Mouse (Mus musculus) layer of hippocampus, adult 2 months (tissue): ENCODE measurements at regions not wholly inside any gene's neighbourhood (a gene's known extent, or its start where the extent isn't known, plus 50 kb on each side); places are given as distances from the start of the nearest gene placed in this dataset.
A peak's percentile ranks its signal among the peaks of the same experiment; 100 is the strongest.

Source experiments
- DNase-seq, 2 experiments: peaks; one replicate each; pipeline ENCODE4 v3.0.0; 2022; ENCODE audit warnings: low spot score in 2 of 2
- H3K27ac ChIP-seq: fragments of 200-600 bp; 2 replicates; pipeline ENCODE4 v1.8.1; 2022
- H3K4me3 ChIP-seq: fragments of 200-600 bp; 2 replicates; pipeline ENCODE4 v1.8.1; 2022; ENCODE audit warnings: mild to moderate bottlenecking
- CTCF ChIP-seq: fragments of 200-600 bp; conservative IDR thresholded peaks from 2 replicates; pipeline ENCODE4 v1.8.1; 2022; ENCODE audit warnings: antibody characterized with exemption, mild to moderate bottlenecking, moderate library complexity

- Histone ChIP-seq H3K4me3 (no peak overlapping the region), H3K27ac (no peak overlapping the region)
- DNase-seq, result no peak
- no peak for TF ChIP-seq CTCF
These were observed 54.9 kb upstream of the Gpc3 start for GRCm38 (mm10) chrX:52668679-52669078.

DNA sequence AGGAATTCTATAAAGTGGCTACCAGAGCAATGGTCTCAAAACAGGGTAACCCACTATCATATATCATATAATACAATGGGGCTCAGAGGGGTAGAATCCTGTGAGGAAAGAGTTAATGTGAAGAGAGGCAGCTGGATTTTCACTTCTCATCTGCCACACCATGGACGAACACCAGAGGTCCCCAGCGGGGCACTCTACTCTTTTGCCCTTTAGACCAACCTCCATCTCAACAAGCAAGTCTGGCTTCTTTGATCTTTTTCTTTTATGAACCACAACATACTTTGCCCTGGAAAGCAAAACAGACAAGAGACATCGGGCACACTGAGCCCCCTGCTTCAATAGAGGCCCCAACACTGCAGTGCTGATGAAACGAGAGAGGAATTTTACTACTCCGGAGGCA, 65.3 kb upstream of the Gpc3 start:
- Histone ChIP-seq H3K27ac (no peak overlapping the region), H3K4me3 (no peak overlapping the region)
- no peak for DNase-seq
- peak; percentile 66 for TF ChIP-seq CTCF

DNA sequence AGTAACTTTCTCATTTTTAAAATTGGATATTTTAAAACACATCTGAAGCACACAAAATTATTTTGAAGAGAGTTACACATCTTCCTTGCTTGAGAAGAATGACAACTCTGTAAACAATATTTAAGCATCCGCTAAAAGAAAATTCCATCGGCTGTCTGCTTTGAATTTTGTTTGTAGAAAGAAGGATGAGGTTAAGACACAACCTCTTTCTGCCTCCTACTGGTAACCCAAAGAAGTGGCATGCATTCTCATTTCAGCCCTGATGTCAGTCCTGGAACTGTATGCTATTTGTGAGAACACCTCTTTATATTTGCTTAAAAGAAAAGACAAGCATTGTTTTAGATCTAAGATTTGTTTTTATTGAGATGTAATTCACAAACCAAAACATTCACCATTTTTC, 80.6 kb upstream of the Gpc3 start:
- TF ChIP-seq CTCF, result peak; percentile 72
- no peak overlapping the region for H3K4me3 ChIP-seq
- no peak overlapping the region for H3K27ac ChIP-seq
- DNase-seq, result no peak

DNA sequence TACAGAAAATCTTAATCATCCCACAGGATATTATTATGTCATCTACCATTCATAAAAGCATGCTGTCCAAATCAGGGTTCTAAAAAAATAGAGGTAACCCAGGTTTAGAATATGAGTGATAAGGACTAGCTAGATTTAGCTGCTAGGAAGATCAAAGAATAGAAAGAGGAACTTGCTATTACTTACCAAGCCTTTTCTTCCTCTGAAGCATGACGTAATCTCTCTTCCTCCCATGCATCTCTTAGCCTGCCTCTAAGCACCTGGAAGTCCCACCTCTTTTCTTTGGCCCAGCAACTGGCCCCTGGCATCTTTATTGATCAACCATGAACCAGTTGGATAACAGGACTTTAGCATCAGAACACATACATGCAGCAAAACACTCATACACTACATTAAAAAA, 85.9 kb upstream of the Gpc3 start:
- Histone ChIP-seq H3K4me3 (no peak overlapping the region), H3K27ac (no peak overlapping the region)
- TF ChIP-seq CTCF, result no peak
- DNase-seq, result no peak

- DNase-seq, result no peak
- TF ChIP-seq CTCF, result peak; percentile 75
- Histone ChIP-seq H3K27ac (no peak overlapping the region), H3K4me3 (no peak overlapping the region)
These were observed 73.5 kb upstream of the Ccdc160 start for GRCm38 (mm10) chrX:52717495-52717894.

DNA sequence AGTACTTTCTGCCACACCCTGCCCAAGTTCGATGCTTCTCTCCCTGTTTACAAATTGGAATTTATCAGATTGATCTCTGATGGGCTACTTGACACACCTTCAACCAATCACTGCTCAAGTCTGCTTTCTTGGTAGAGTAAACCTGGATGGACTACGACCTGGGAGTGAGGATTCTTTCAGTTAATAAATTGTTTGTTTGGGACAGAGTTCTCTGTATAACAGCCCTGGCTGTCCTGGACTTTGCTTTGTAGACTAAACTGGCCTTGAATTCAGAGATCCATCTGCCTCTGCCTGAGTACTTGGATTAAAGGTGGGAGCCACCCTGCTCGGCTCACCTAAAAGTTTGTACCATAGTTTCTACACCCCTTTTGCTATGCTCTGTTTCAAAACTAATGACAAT, 52.9 kb upstream of the Ccdc160 start:
- H3K27ac ChIP-seq, result no peak overlapping the region
- DNase-seq, result no peak
- TF ChIP-seq CTCF, result no peak
- H3K4me3 ChIP-seq, result no peak overlapping the region
